Mouse (Mus musculus) neural tube, embryonic 14.5 days (tissue): ENCODE data around the gene Slc38a3. TPM values are rescaled to one million over a fixed set of nuclear protein-coding genes. Genes with fewer than 3 reads are reported as not detected.

Experiments used
- ATAC-seq: fragments of 200-750 bp; cut with Nextera tagmentation; 2 replicates; pipeline ENCODE4 v1.8.0; 2017; ENCODE audit warnings: low read depth, mild to moderate bottlenecking, moderate TSS enrichment, moderate library complexity
- H3K27ac ChIP-seq: fragments of 300-500 bp; sonication (generic); 2 replicates; pipeline ENCODE4 v1.5.1; 2014; ENCODE audit warnings: low read depth, mild to moderate bottlenecking, control low read depth, low read length, moderate library complexity, mixed read lengths
- H3K27me3 ChIP-seq: fragments of 300-500 bp; sonication (generic); 2 replicates; pipeline ENCODE4 v1.6.1; 2014; ENCODE audit warnings: low read length; ENCODE audit not compliant: control insufficient read depth, insufficient read depth
- H3K36me3 ChIP-seq: fragments of 300-500 bp; sonication (generic); 2 replicates; pipeline ENCODE4 v1.6.1; 2014; ENCODE audit warnings: low read length, mixed read lengths; ENCODE audit not compliant: control insufficient read depth, insufficient read depth
- H3K4me1 ChIP-seq: fragments of 300-500 bp; sonication (generic); 2 replicates; pipeline ENCODE4 v1.6.1; 2014; ENCODE audit warnings: low read length; ENCODE audit not compliant: control insufficient read depth, insufficient read depth
- H3K4me2 ChIP-seq: fragments of 300-500 bp; sonication (generic); 2 replicates; pipeline ENCODE4 v1.6.1; 2014; ENCODE audit warnings: mild to moderate bottlenecking, low read depth, low read length, control low read depth
- H3K4me3 ChIP-seq: fragments of 300-500 bp; sonication (generic); 2 replicates; pipeline ENCODE4 v1.5.1; 2014; ENCODE audit warnings: low read depth, low read length, control low read depth, mixed read lengths
- H3K9ac ChIP-seq: fragments of 300-500 bp; sonication (generic); replicated peaks from 2 replicates; pipeline ENCODE4 v1.6.1; 2014; ENCODE audit warnings: low read depth, mild to moderate bottlenecking, control low read depth, low read length, mixed read lengths
- H3K9me3 ChIP-seq: fragments of 300-500 bp; sonication (generic); 2 replicates; pipeline ENCODE4 v1.6.1; 2016; ENCODE audit warnings: low read length; ENCODE audit not compliant: control insufficient read depth
- WGBS: fragments of 180-500 bp; shearing (Covaris S2); extraction: QIAGEN DNeasy Blood & Tissue Kit; methylation state at CpG from one replicate; pipeline ENCODE4 v1.1.7; 2014; 5-methylcytosine and 5-hydroxymethylcytosine counted together
- polyA plus RNA-seq: library from polyadenylated mRNA; unstranded; fragments of >200 nt; fragmentation: Nextera tagmentation; extraction: Ambion mirVana; gene quantifications from 2 replicates; pipeline ENCODE4 v1.2.1, GENCODE M21; 2014

Gene Slc38a3
- polyA plus RNA-seq, 1 experiment from 2014 or later: 31.3 TPM

GRCm38 (mm10) chr9:107660777-107661176 lies 8.6 kb downstream of the Slc38a3 start:
- Histone ChIP-seq H3K4me1 (peaks cover 8% of the 10 kb centered on the region), H3K4me2 (no peak overlapping the region), H3K9ac (no peak overlapping the region), H3K36me3 (no peaks in the 10 kb centered on the region), H3K4me3 (no peak overlapping the region), H3K27me3 (peaks cover 7% of the 10 kb centered on the region), H3K27ac (no peak overlapping the region), H3K9me3 (no peaks in the 10 kb centered on the region)
- WGBS: 44% methylated on average over 3 of the region's 3 CpGs
- ATAC-seq: no peak

GRCm38 (mm10) chr9:107659961-107660360 lies 9.4 kb downstream of the Slc38a3 start:
- Histone ChIP-seq H3K9ac (no peak overlapping the region), H3K4me2 (no peak overlapping the region), H3K4me3 (no peak overlapping the region), H3K4me1 (peaks cover 8% of the 10 kb centered on the region), H3K27ac (peak overlapping the region; percentile 36; the same call in 1 of the 2 replicates), H3K9me3 (no peaks in the 10 kb centered on the region), H3K27me3 (no peaks in the 10 kb centered on the region), H3K36me3 (no peaks in the 10 kb centered on the region)
- WGBS: 66% methylated on average over 3 of the region's 3 CpGs
- ATAC-seq: peak; percentile 10; the same call in 1 of the 2 replicates

- no peak overlapping the region for H3K4me3 ChIP-seq
- peak overlapping the region; percentile 36; the same call in 1 of the 2 replicates for H3K27ac ChIP-seq
- peak; percentile 59; the same call in 1 of the 2 replicates for ATAC-seq
- no peaks in the 10 kb centered on the region for H3K9me3 ChIP-seq
- H3K27me3 ChIP-seq: no peaks in the 10 kb centered on the region
- H3K4me1 ChIP-seq: peaks cover 8% of the 10 kb centered on the region
- WGBS: 61% methylated on average over 10 of the region's 10 CpGs
- no peaks in the 10 kb centered on the region for H3K36me3 ChIP-seq
- H3K4me2 ChIP-seq: no peak overlapping the region
- H3K9ac ChIP-seq: no peak overlapping the region
Measured at GRCm38 (mm10) chr9:107659551-107659950, 9.8 kb downstream of the Slc38a3 start.

GRCm38 (mm10) chr9:107658096-107658495 lies 11.2 kb downstream of the Slc38a3 start:
- Histone ChIP-seq H3K9ac (no peak overlapping the region), H3K27ac (no peak overlapping the region), H3K4me1 (peaks cover 4% of the 10 kb centered on the region; the same call in 1 of the 2 replicates), H3K36me3 (no peaks in the 10 kb centered on the region), H3K4me2 (no peak overlapping the region), H3K4me3 (no peak overlapping the region), H3K27me3 (no peaks in the 10 kb centered on the region), H3K9me3 (no peaks in the 10 kb centered on the region)
- no peak for ATAC-seq
- 89% methylated on average over 6 of the region's 6 CpGs for WGBS

GRCm38 (mm10) chr9:107657144-107657543 lies 12.2 kb downstream of the Slc38a3 start:
- Histone ChIP-seq H3K4me1 (peaks cover 4% of the 10 kb centered on the region; the same call in 1 of the 2 replicates), H3K4me3 (no peak overlapping the region), H3K9me3 (no peaks in the 10 kb centered on the region), H3K9ac (no peak overlapping the region), H3K36me3 (no peaks in the 10 kb centered on the region), H3K4me2 (no peak overlapping the region), H3K27me3 (no peaks in the 10 kb centered on the region), H3K27ac (no peak overlapping the region)
- no peak for ATAC-seq
- 95% methylated on average over 5 of the region's 5 CpGs for WGBS

- no peak for ATAC-seq
- WGBS: 82% methylated on average over 4 of the region's 4 CpGs
- Histone ChIP-seq H3K27ac (no peak overlapping the region), H3K4me2 (no peak overlapping the region), H3K4me3 (no peak overlapping the region), H3K4me1 (no peaks in the 10 kb centered on the region), H3K27me3 (no peaks in the 10 kb centered on the region), H3K9me3 (no peaks in the 10 kb centered on the region), H3K9ac (no peak overlapping the region), H3K36me3 (no peaks in the 10 kb centered on the region)
Measured at GRCm38 (mm10) chr9:107654585-107654984, 14.7 kb downstream of the Slc38a3 start.

GRCm38 (mm10) chr9:107653474-107653873 lies 15.9 kb downstream of the Slc38a3 start:
- Histone ChIP-seq H3K4me3 (no peak overlapping the region), H3K4me2 (no peak overlapping the region), H3K9ac (no peak overlapping the region), H3K36me3 (no peaks in the 10 kb centered on the region), H3K4me1 (no peaks in the 10 kb centered on the region), H3K27ac (no peak overlapping the region), H3K9me3 (no peaks in the 10 kb centered on the region), H3K27me3 (no peaks in the 10 kb centered on the region)
- 81% methylated on average over 2 of the region's 2 CpGs for WGBS
- ATAC-seq: no peak

- 31% methylated on average over 12 of the region's 12 CpGs for WGBS
Measured at GRCm38 (mm10) chr9:107650708-107651481, 18.4 kb downstream of the Slc38a3 start.

GRCm38 (mm10) chr9:107650225-107650624 lies 19.1 kb downstream of the Slc38a3 start:
- ATAC-seq: no peak
- no peaks in the 10 kb centered on the region for H3K4me1 ChIP-seq
- H3K9me3 ChIP-seq: no peaks in the 10 kb centered on the region
- no peaks in the 10 kb centered on the region for H3K27me3 ChIP-seq
- no peak overlapping the region for H3K27ac ChIP-seq
- no peak overlapping the region for H3K9ac ChIP-seq
- WGBS: 66% methylated on average over 7 of the region's 7 CpGs
- no peaks in the 10 kb centered on the region for H3K36me3 ChIP-seq
- no peak overlapping the region for H3K4me2 ChIP-seq
- no peak overlapping the region for H3K4me3 ChIP-seq

More at GRCm38 (mm10) chr9:107650708-107651481, 18.4 kb downstream of the Slc38a3 start:
- Histone ChIP-seq H3K9me3 (no peaks in the 10 kb centered on the region), H3K4me2 (no peak overlapping the region), H3K27ac (no peak overlapping the region; the same call in none of the 2 replicates), H3K4me3 (no peak overlapping the region), H3K27me3 (no peaks in the 10 kb centered on the region), H3K9ac (no peak overlapping the region), H3K36me3 (no peaks in the 10 kb centered on the region), H3K4me1 (no peaks in the 10 kb centered on the region)
- peak; percentile 85 for ATAC-seq
